Mouse (Mus musculus) megakaryocyte, embryonic 14.5 days (primary cell): ENCODE results near the gene Fzd7. TPM values are rescaled to one million over a fixed set of nuclear protein-coding genes. Genes with fewer than 3 reads are reported as not detected.
A peak's percentile ranks its signal among the peaks of the same experiment; 100 is the strongest.

Experiments used
- H3K27me3 ChIP-seq: replicated peaks from 2 replicates; pipeline ENCODE3; 2012; ENCODE audit warnings: inconsistent platforms
- H3K36me3 ChIP-seq: replicated peaks from 2 replicates; pipeline ENCODE3; 2012; ENCODE audit warnings: low read length, inconsistent platforms, mixed read lengths
- H3K4me1 ChIP-seq: 2 replicates; pipeline ENCODE4 v1.6.1; 2012; ENCODE audit warnings: inconsistent platforms
- H3K4me3 ChIP-seq: replicated peaks from 2 replicates; pipeline ENCODE3; 2012; ENCODE audit warnings: moderate library complexity, mild to moderate bottlenecking, inconsistent platforms
- H3K9me3 ChIP-seq: 2 replicates; pipeline ENCODE4 v1.6.1; 2012; ENCODE audit warnings: inconsistent platforms
- FLI1 ChIP-seq: IDR thresholded peaks from 2 replicates; pipeline ENCODE4 v1.6.1; 2012; ENCODE audit warnings: low read length, inconsistent platforms, mixed read lengths
- GATA1 ChIP-seq: IDR thresholded peaks from 3 replicates; pipeline ENCODE4 v1.6.1; 2012; ENCODE audit warnings: mixed read lengths, low read length, inconsistent platforms, borderline replicate concordance
- polyA plus RNA-seq: library from polyadenylated mRNA; stranded (reverse); fragments of >175 nt; gene quantifications from 2 replicates; pipeline ENCODE4 v1.2.3, GENCODE M21; 2012; ENCODE audit warnings: low replicate concordance; ENCODE audit not compliant: insufficient read depth

Gene Fzd7
- polyA plus RNA-seq, 1 experiment: 0.31 TPM

DNA sequence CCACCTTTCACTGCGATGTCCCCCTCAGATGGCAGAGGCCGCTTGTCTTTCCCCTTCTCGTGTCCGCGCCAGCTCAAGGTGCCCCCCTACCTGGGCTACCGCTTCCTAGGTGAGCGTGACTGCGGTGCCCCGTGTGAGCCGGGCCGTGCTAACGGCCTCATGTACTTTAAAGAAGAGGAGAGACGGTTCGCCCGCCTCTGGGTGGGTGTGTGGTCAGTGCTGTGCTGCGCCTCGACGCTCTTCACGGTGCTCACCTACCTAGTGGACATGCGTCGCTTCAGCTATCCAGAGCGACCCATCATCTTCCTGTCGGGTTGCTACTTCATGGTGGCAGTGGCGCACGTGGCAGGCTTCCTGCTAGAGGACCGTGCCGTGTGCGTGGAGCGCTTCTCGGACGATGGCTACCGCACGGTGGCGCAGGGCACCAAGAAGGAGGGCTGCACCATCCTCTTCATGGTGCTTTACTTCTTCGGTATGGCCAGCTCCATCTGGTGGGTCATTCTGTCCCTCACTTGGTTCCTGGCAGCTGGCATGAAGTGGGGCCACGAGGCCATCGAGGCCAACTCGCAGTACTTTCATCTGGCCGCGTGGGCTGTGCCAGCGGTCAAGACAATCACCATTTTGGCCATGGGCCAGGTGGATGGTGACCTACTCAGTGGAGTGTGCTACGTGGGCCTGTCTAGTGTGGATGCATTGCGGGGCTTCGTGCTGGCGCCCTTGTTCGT, 1.5 kb downstream of the Fzd7 start:
- H3K4me1 ChIP-seq: peaks cover 60% of the 10 kb centered on the region
- peak overlapping the region; percentile 95 for H3K4me3 ChIP-seq
- H3K9me3 ChIP-seq: peaks cover 9% of the 10 kb centered on the region
- H3K27me3 ChIP-seq: peaks cover 25% of the 10 kb centered on the region
- peaks cover 16% of the 10 kb centered on the region for H3K36me3 ChIP-seq
- TF ChIP-seq GATA1 (no peak), FLI1 (no peak)

DNA sequence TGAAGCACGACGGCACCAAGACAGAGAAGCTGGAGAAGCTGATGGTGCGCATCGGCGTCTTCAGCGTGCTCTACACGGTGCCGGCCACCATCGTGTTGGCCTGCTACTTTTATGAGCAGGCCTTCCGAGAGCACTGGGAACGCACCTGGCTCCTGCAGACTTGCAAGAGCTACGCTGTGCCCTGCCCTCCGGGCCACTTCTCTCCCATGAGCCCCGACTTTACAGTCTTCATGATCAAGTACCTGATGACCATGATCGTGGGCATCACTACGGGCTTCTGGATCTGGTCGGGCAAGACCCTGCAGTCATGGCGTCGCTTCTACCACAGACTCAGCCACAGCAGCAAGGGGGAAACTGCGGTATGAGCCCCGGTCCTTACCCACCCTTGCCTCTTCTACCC, 2.1 kb downstream of the Fzd7 start:
- TF ChIP-seq FLI1 (no peak), GATA1 (no peak)
- Histone ChIP-seq H3K27me3 (peaks cover 27% of the 10 kb centered on the region), H3K4me3 (peak overlapping the region; percentile 67), H3K4me1 (peaks cover 62% of the 10 kb centered on the region), H3K36me3 (peaks cover 18% of the 10 kb centered on the region), H3K9me3 (peaks cover 9% of the 10 kb centered on the region)

DNA sequence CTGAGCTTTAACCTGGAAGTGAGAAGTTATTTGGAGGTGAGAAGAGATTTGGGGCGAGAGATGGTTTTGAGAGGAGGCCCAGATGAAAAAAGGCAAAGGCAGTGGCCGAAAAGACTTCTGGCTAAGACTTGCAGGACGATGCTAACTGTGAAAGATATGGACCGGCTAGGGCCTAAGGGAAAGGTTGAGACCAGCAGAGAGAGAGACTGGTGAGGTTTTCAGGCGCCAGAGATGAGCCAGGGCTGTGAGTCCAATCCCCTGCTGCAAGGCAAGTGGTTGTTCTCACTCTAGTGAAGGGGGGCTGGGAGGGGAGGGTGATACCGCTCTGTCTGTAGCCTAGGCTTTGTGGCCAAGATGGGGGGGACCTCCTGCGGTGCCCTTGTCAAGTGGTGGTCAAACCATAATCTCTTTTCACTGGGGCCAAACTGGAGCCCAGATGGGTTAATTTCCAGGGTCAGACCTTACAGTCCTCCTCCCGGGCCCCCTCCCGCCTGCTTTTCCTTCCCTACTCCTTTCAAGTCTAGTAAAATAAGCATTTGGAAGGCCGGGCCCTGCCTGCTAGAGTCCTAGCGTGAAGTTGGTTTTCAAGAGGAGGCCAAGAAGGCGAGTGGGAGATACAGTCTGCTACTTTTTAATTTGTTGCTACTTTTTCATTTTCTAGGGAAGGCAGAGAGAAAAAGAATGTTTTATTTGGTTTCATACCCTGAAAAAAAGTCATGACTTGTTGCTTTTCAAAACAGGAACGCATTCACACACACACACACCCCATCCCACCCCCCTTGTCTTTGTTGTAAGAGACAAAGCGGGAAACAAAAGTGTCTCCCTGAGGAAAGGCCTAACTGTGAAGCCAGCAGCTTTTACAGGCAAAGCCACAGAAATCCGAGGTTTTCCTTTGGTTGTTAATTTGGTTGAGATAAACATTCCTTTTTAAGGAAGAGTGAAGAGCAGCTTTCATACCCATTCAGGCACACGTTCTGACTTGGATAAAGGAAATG, 2.9 kb downstream of the Fzd7 start:
- Histone ChIP-seq H3K36me3 (peaks cover 19% of the 10 kb centered on the region), H3K4me3 (peak overlapping the region; percentile 75), H3K27me3 (peaks cover 30% of the 10 kb centered on the region), H3K9me3 (peaks cover 9% of the 10 kb centered on the region), H3K4me1 (peaks cover 62% of the 10 kb centered on the region)
- TF ChIP-seq GATA1 (no peak), FLI1 (no peak)

DNA sequence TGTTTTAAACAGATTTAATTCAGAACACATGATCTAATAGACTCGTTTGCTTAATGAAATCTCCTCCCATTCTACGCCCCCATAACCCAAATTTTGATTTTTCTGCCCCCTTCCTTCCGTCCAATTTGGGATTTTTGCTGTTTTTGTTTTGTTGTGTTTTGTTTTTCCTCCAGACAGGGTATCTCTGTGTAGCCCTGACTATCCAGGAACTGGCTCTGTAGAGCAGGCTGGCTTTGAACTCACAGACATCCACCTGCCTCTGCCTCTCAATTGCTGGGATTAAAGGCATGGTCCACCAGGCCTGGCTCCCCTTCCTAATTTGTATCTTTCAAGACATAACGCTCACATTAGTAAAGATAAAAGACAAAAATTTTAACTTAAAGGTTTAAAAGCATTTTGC, 3.6 kb downstream of the Fzd7 start:
- H3K9me3 ChIP-seq: peaks cover 9% of the 10 kb centered on the region
- peaks cover 33% of the 10 kb centered on the region for H3K27me3 ChIP-seq
- H3K4me1 ChIP-seq: peaks cover 61% of the 10 kb centered on the region
- no peak overlapping the region for H3K4me3 ChIP-seq
- peaks cover 19% of the 10 kb centered on the region for H3K36me3 ChIP-seq
- TF ChIP-seq GATA1 (no peak), FLI1 (no peak)

DNA sequence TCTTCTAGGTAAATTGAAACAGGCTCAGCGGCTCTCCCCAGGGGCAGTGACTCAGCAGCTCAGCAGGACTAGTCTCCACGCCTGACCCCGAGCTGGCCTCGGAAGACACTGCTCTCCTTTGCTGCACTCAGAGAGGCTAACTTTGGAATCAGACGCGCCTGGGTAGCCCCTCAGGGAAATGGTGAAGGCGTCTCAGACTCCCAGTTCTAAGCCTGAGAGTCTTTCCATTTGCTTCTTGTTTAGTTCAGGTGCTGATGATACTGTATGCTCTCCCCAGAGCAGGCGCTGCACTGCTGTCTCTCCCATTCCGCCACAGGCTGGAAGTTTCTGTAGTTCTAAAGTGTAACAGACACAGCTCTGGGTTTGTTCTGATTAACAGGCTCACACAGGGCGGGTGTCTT, 5.4 kb downstream of the Fzd7 start:
- peak overlapping the region; percentile 81 for H3K4me3 ChIP-seq
- peaks cover 9% of the 10 kb centered on the region for H3K9me3 ChIP-seq
- TF ChIP-seq FLI1 (no peak), GATA1 (no peak)
- peaks cover 38% of the 10 kb centered on the region for H3K27me3 ChIP-seq
- peaks cover 49% of the 10 kb centered on the region for H3K4me1 ChIP-seq
- H3K36me3 ChIP-seq: peaks cover 19% of the 10 kb centered on the region

DNA sequence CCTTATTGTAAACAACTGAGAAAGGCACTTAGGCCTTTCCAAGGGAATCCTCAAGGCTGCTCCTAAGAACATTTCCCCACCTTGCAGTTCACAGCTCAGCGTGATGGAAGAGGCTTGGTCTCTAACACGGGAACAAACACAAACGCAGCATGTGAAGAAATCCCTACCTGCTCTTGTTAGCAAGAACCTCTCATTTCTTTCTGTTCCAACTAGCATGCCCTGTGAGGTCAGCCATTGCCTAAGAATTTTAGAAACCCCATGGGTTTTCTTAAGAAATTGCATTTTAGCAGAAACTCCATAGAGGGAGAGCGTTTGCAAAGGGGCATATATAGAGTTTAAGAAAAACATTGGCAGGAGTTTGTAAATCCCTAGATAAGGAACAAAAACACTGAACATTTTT, 6.3 kb downstream of the Fzd7 start:
- TF ChIP-seq GATA1 (no peak), FLI1 (no peak)
- H3K36me3 ChIP-seq: peaks cover 17% of the 10 kb centered on the region
- H3K9me3 ChIP-seq: peaks cover 6% of the 10 kb centered on the region
- no peak overlapping the region for H3K4me3 ChIP-seq
- H3K27me3 ChIP-seq: peaks cover 31% of the 10 kb centered on the region
- H3K4me1 ChIP-seq: peaks cover 41% of the 10 kb centered on the region

DNA sequence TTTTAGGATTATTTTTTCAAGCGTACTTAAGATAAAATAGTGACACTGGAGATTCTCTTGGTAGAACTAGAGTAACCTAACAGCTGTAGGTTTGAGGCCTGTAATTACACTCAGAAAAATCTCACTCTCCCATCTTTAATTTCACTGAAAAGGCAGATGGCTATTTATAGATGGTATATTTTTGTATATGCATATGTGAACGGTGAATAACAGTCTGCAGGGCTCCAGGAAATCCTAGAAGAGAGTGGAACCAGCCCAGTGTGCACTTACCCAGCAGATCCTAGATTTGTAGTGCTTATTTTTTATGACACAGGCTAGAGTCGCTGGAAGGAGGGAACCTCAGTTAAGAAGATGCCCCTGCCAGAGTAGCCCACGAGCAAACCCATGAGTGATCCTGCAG, 6.8 kb downstream of the Fzd7 start:
- Histone ChIP-seq H3K4me3 (no peak overlapping the region), H3K4me1 (peaks cover 36% of the 10 kb centered on the region), H3K36me3 (peaks cover 12% of the 10 kb centered on the region), H3K9me3 (peaks cover under 1% of the 10 kb centered on the region), H3K27me3 (peaks cover 29% of the 10 kb centered on the region)
- TF ChIP-seq FLI1 (no peak), GATA1 (no peak)

DNA sequence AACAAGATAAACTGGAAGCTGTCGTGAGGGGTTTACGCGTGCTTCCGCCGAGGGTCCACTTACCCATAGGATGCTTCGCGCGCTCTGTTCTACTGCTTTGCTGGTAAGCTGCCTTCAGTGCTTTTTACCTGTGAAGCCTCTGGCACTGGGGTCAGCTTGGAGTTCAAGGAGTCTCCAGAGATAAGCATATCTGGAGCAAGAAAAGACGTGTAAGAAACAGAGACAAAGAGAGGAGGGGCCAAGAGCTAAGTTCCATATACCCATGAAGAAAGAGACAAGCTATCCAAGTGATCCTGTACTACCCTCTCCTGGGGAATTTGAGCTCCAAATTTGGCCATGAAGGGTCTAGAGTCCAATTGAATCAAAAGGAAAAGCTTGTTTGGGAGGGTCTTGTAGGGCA, 9.3 kb downstream of the Fzd7 start:
- H3K4me3 ChIP-seq: no peak overlapping the region
- TF ChIP-seq FLI1 (no peak), GATA1 (no peak)
- peaks cover 2% of the 10 kb centered on the region for H3K36me3 ChIP-seq
- H3K9me3 ChIP-seq: no peaks in the 10 kb centered on the region
- H3K4me1 ChIP-seq: peaks cover 20% of the 10 kb centered on the region
- peaks cover 19% of the 10 kb centered on the region for H3K27me3 ChIP-seq

DNA sequence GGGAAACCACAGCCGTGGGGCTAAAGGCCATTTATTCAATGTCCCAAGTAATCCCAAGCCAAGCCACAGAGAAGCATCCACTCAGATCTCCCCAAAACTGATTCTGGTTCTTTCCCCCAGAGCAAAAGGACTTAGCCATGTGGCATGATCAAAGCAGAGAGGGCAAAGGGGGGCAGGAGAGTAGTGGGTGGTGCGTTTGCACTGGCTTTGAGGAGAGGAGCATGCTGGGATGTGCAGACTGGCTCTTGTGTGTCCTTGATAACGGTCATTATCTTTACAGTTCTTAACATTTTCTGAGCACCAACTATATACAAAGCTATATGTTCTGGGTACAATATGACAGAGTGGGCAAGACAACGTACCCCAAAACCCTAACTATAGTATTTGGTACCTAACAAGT, 10.2 kb downstream of the Fzd7 start:
- TF ChIP-seq GATA1 (no peak), FLI1 (no peak)
- H3K4me1 ChIP-seq: peaks cover 15% of the 10 kb centered on the region
- peaks cover 19% of the 10 kb centered on the region for H3K27me3 ChIP-seq
- no peaks in the 10 kb centered on the region for H3K9me3 ChIP-seq
- H3K36me3 ChIP-seq: peaks cover 2% of the 10 kb centered on the region
- no peak overlapping the region for H3K4me3 ChIP-seq

DNA sequence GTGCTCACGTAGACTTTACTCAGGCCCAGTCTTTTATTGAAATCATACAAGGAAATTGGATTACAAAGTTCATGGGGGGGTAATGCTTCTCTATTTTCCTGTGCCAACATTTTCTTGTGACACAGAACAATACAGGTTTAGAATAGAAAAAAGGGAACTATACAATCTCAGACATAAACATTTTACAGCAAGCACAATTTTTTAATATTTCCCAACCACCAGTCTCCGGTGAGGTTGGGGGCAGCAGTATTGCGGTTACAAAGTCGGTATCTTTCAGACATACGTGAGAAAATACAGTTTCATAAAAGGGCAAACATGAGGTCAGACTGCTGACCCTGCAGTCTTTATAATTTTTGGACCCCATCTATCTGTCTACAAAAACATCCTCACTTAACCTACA, 13.7 kb downstream of the Fzd7 start:
- no peaks in the 10 kb centered on the region for H3K36me3 ChIP-seq
- H3K9me3 ChIP-seq: no peaks in the 10 kb centered on the region
- H3K27me3 ChIP-seq: peaks cover 12% of the 10 kb centered on the region
- H3K4me3 ChIP-seq: no peak overlapping the region
- TF ChIP-seq GATA1 (no peak), FLI1 (no peak)
- H3K4me1 ChIP-seq: peaks cover 5% of the 10 kb centered on the region
